Mouse (Mus musculus) MEL (cell line): ENCODE measurements at regions not wholly inside any gene's neighbourhood (a gene's known extent, or its start where the extent isn't known, plus 50 kb on each side); places are given as distances from the start of the nearest gene placed in this dataset.

Source experiments
- CHD2 ChIP-seq: IDR thresholded peaks from 2 replicates; pipeline ENCODE4 v1.6.1; 2011; ENCODE audit warnings: low read length, improper control_type of control experiment
- CTCF ChIP-seq, 3 experiments: IDR thresholded peaks in 2 of 3; conservative IDR thresholded peaks in 1 of 3; 2 replicates each; pipeline ENCODE4 v1.5.1; 2011 to 2012; ENCODE audit warnings: low read length in 3 of 3, low read depth in 2 of 3, mild to moderate bottlenecking in 2 of 3, improper control_type of control experiment in 1 of 3, inconsistent platforms in 1 of 3, mixed read lengths in 1 of 3, moderate library complexity in 1 of 3; ENCODE audit not compliant: control insufficient read depth in 1 of 3, insufficient read depth in 1 of 3, poor library complexity in 1 of 3, severe bottlenecking in 1 of 3
- ELF1 ChIP-seq: IDR thresholded peaks from 2 replicates; pipeline ENCODE4 v1.6.1; 2014; ENCODE audit warnings: low read depth, mild to moderate bottlenecking, inconsistent platforms, low read length, improper control_type of control experiment, moderate library complexity
- KAT2A ChIP-seq: conservative IDR thresholded peaks from 2 replicates; pipeline ENCODE4 v1.6.1; 2012; ENCODE audit warnings: low read depth, low read length, improper control_type of control experiment, inconsistent platforms
- MYC ChIP-seq: IDR thresholded peaks from 2 replicates; pipeline ENCODE4 v1.6.1; 2011; ENCODE audit warnings: low read depth, mild to moderate bottlenecking, low read length, improper control_type of control experiment, moderate library complexity
- POLR2A ChIP-seq, 2 experiments: IDR thresholded peaks; 2 replicates each; pipeline ENCODE4 v1.6.1; 2011 to 2012; ENCODE audit warnings: low read length in 2 of 2, mild to moderate bottlenecking in 2 of 2, control low read depth in 1 of 2, improper control_type of control experiment in 1 of 2, low read depth in 1 of 2, moderate library complexity in 1 of 2; ENCODE audit not compliant: control insufficient read depth in 1 of 2, insufficient read depth in 1 of 2, poor library complexity in 1 of 2

DNA sequence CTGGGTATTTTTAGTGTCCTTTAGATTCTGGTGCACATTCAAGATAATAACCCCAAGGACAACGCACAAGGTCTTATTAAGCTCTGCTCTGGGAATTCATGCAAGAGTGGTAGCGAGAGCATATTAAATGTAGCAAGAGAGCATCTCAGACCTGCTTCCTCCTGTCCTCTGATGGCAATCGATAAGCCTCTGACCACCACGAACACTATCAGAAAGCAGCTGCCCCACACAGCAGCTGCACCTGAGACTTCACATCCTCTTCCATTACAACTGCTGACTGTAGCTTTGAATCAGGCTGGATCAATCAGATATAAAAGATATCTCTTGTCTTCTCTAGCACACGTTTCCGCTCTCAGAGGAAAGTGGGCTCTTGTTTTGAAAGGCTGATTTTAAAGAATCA lies 117.8 kb downstream of the Tmco5 start:
- TF ChIP-seq KAT2A (no peak), CTCF (IDR thresholded peaks at IDR 0.05 in 2 of 3, conservative IDR thresholded peaks at IDR 0.05 in 1 of 3; ENCODE audit: control insufficient read depth in 1 of 3, insufficient read depth in 1 of 3, low read depth in 2 of 3, low read length in 3 of 3, poor library complexity in 1 of 3, severe bottlenecking in 1 of 3) (no peak), POLR2A (IDR thresholded peaks at IDR 0.05; ENCODE audit: control insufficient read depth in 1 of 2, insufficient read depth in 1 of 2, low read depth in 1 of 2, low read length in 2 of 2, poor library complexity in 1 of 2) (no peak), ELF1 (no peak), MYC (no peak), CHD2 (no peak)
